Mouse (Mus musculus) G1E (cell line): ENCODE results near the gene Masp1. TPM values are rescaled to one million over a fixed set of nuclear protein-coding genes. Genes with fewer than 3 reads are reported as not detected.

Experiments used
- ATAC-seq: 2 replicates; pipeline ENCODE4 v1.8.0; 2016; ENCODE audit warnings: mild to moderate bottlenecking; ENCODE audit not compliant: insufficient number of reproducible peaks, poor library complexity, low FRiP score, severe bottlenecking; ENCODE audit errors: extremely low read depth
- DNase-seq: peaks from one replicate; pipeline ENCODE4 v3.0.0; 2012; ENCODE audit warnings: low spot score
- H3K27me3 ChIP-seq: 2 replicates; pipeline ENCODE4 v1.6.1; 2012; ENCODE audit warnings: mild to moderate bottlenecking, low read length, inconsistent platforms; ENCODE audit not compliant: insufficient read depth
- H3K36me3 ChIP-seq: replicated peaks from 2 replicates; pipeline ENCODE3; 2012; ENCODE audit warnings: mild to moderate bottlenecking, inconsistent platforms
- H3K4me1 ChIP-seq: 2 replicates; pipeline ENCODE4 v1.6.1; 2012; ENCODE audit warnings: low read depth, low read length, inconsistent platforms, mixed read lengths; ENCODE audit not compliant: insufficient read depth
- H3K4me3 ChIP-seq: 2 replicates; pipeline ENCODE4 v1.5.1; 2012; ENCODE audit warnings: low read depth, mild to moderate bottlenecking, inconsistent platforms, low read length, moderate library complexity, mixed read lengths
- H3K9me3 ChIP-seq: replicated peaks from 2 replicates; pipeline ENCODE4 v1.6.1; 2012; ENCODE audit warnings: inconsistent platforms
- CTCF ChIP-seq: IDR thresholded peaks from 2 replicates; pipeline ENCODE4 v1.5.1; 2012; ENCODE audit warnings: low read depth, low read length, inconsistent platforms, mixed read lengths
- GATA1 ChIP-seq: IDR thresholded peaks from 2 replicates; pipeline ENCODE4 v1.6.1; 2012; ENCODE audit warnings: borderline replicate concordance, low read length, inconsistent platforms, mixed read lengths
- GATA2 ChIP-seq: IDR thresholded peaks from 2 replicates; pipeline ENCODE4 v1.6.1; 2012; ENCODE audit warnings: low read depth, low read length, inconsistent platforms, borderline replicate concordance
- POLR2AphosphoS5 ChIP-seq: IDR thresholded peaks from 2 replicates; pipeline ENCODE4 v1.6.1; 2012; ENCODE audit warnings: low read depth, low read length, inconsistent platforms; ENCODE audit not compliant: insufficient replicate concordance
- TAL1 ChIP-seq: conservative IDR thresholded peaks from 2 replicates; pipeline ENCODE4 v1.6.1; 2012; ENCODE audit warnings: low read depth, low read length, inconsistent platforms, mixed read lengths
- polyA plus RNA-seq: library from polyadenylated mRNA; stranded (reverse); fragments of >175 nt; gene quantifications from 2 replicates; pipeline ENCODE4 v1.2.3, GENCODE M21; 2012
- total RNA-seq, 2 experiments: library from RNA; stranded (forward) in 1 of 2; stranded (reverse) in 1 of 2; fragments of 200-1000 nt in 1 of 2; fragments of >200 nt in 1 of 2; fragmentation: Nextera tagmentation in 1 of 2; gene quantifications; 2 replicates each; pipeline ENCODE4 v1.2.3; 2014 to 2017

Masp1 gene
- total and polyA plus RNA-seq, 3 experiments: 0.27 TPM; not detected in 2

GRCm38 (mm10) chr16:23550346-23550980 is 29.8 kb upstream of the Masp1 start:
- H3K4me3 ChIP-seq: no peak overlapping the region
- no peak for TF ChIP-seq POLR2AphosphoS5
- TF ChIP-seq GATA1: no peak
- no peak for TF ChIP-seq GATA2
- no peak for TF ChIP-seq CTCF
- no peak for TF ChIP-seq TAL1
- DNase-seq: no peak
- H3K4me1 ChIP-seq: no peaks in the 10 kb centered on the region
- H3K36me3 ChIP-seq: no peaks in the 10 kb centered on the region
- H3K27me3 ChIP-seq: no peaks in the 10 kb centered on the region
- peaks cover 45% of the 10 kb centered on the region for H3K9me3 ChIP-seq
- ATAC-seq: no peak

- DNase-seq (no peak), ATAC-seq (no peak)
- H3K9me3 ChIP-seq: peaks cover 44% of the 10 kb centered on the region
- no peak overlapping the region for H3K4me3 ChIP-seq
- H3K36me3 ChIP-seq: no peaks in the 10 kb centered on the region
- TF ChIP-seq POLR2AphosphoS5: no peak
- no peak for TF ChIP-seq GATA1
- no peak for TF ChIP-seq TAL1
- no peak for TF ChIP-seq CTCF
- TF ChIP-seq GATA2: no peak
- H3K4me1 ChIP-seq: no peaks in the 10 kb centered on the region
- H3K27me3 ChIP-seq: no peaks in the 10 kb centered on the region
Measured at GRCm38 (mm10) chr16:23547783-23548182, 27.2 kb upstream of the Masp1 start.

- Histone ChIP-seq H3K27me3 (no peaks in the 10 kb centered on the region), H3K4me1 (no peaks in the 10 kb centered on the region), H3K4me3 (no peak overlapping the region), H3K9me3 (peaks cover 36% of the 10 kb centered on the region), H3K36me3 (no peaks in the 10 kb centered on the region)
- ATAC-seq (no peak), DNase-seq (no peak)
- TF ChIP-seq CTCF (no peak), POLR2AphosphoS5 (no peak), GATA1 (no peak), TAL1 (no peak), GATA2 (no peak)
Measured at GRCm38 (mm10) chr16:23544361-23544760, 23.7 kb upstream of the Masp1 start.

- ATAC-seq (no peak), DNase-seq (no peak)
- Histone ChIP-seq H3K4me1 (no peaks in the 10 kb centered on the region), H3K36me3 (no peaks in the 10 kb centered on the region), H3K27me3 (no peaks in the 10 kb centered on the region), H3K9me3 (peaks cover 23% of the 10 kb centered on the region), H3K4me3 (no peak overlapping the region)
- TF ChIP-seq CTCF: no peak
- TF ChIP-seq TAL1: no peak
- no peak for TF ChIP-seq GATA2
- no peak for TF ChIP-seq GATA1
- TF ChIP-seq POLR2AphosphoS5: no peak
Measured at GRCm38 (mm10) chr16:23542866-23543265, 22.3 kb upstream of the Masp1 start.

GRCm38 (mm10) chr16:23541046-23541445 is 20.4 kb upstream of the Masp1 start:
- DNase-seq (no peak), ATAC-seq (no peak)
- H3K4me1 ChIP-seq: no peaks in the 10 kb centered on the region
- TF ChIP-seq GATA2: no peak
- TF ChIP-seq GATA1: no peak
- no peak for TF ChIP-seq CTCF
- no peak for TF ChIP-seq POLR2AphosphoS5
- no peak for TF ChIP-seq TAL1
- no peaks in the 10 kb centered on the region for H3K27me3 ChIP-seq
- H3K4me3 ChIP-seq: no peak overlapping the region
- peaks cover 17% of the 10 kb centered on the region for H3K9me3 ChIP-seq
- no peaks in the 10 kb centered on the region for H3K36me3 ChIP-seq

- no peak for ATAC-seq
Measured at GRCm38 (mm10) chr16:23533707-23534106, 13.1 kb upstream of the Masp1 start.

GRCm38 (mm10) chr16:23529186-23529585 is 8.6 kb upstream of the Masp1 start:
- H3K4me3 ChIP-seq: no peak overlapping the region
- no peaks in the 10 kb centered on the region for H3K4me1 ChIP-seq
- no peaks in the 10 kb centered on the region for H3K27me3 ChIP-seq
- H3K36me3 ChIP-seq: no peaks in the 10 kb centered on the region
- H3K9me3 ChIP-seq: peaks cover 7% of the 10 kb centered on the region
- ATAC-seq: no peak
- TF ChIP-seq GATA2: no peak
- TF ChIP-seq CTCF: no peak
- TF ChIP-seq GATA1: no peak
- TF ChIP-seq POLR2AphosphoS5: no peak
- no peak for TF ChIP-seq TAL1
- no peak for DNase-seq

More at GRCm38 (mm10) chr16:23533707-23534106, 13.1 kb upstream of the Masp1 start:
- DNase-seq: no peak
- Histone ChIP-seq H3K9me3 (peaks cover 3% of the 10 kb centered on the region), H3K4me3 (no peak overlapping the region), H3K36me3 (no peaks in the 10 kb centered on the region), H3K4me1 (no peaks in the 10 kb centered on the region), H3K27me3 (no peaks in the 10 kb centered on the region)
- TF ChIP-seq GATA1 (no peak), CTCF (no peak), TAL1 (no peak), POLR2AphosphoS5 (no peak), GATA2 (no peak)
